Mouse (Mus musculus) intestine, embryonic 14.5 days (tissue): Measurements from ENCODE around the gene Nt5c1a. TPM values are rescaled to one million over a fixed set of nuclear protein-coding genes. Genes with fewer than 3 reads are reported as not detected.
A peak's percentile ranks its signal among the peaks of the same experiment; 100 is the strongest.

ENCODE experiments used
- ATAC-seq: fragments of 200-750 bp; cut with Nextera tagmentation; replicated peaks from 2 replicates; pipeline ENCODE4 v1.8.0; 2017; ENCODE audit warnings: low read depth, moderate number of reproducible peaks, moderate TSS enrichment, moderate library complexity; ENCODE audit not compliant: low FRiP score, low TSS enrichment
- DNase-seq: peaks from one replicate; pipeline ENCODE4 v3.0.0-alpha.2; 2018; ENCODE audit warnings: low spot score
- H3K27ac ChIP-seq: fragments of 300-500 bp; sonication (generic); 2 replicates; pipeline ENCODE4 v1.5.1; 2014; ENCODE audit warnings: low read depth, mild to moderate bottlenecking, control low read depth
- H3K27me3 ChIP-seq: fragments of 300-500 bp; sonication (generic); replicated peaks from 2 replicates; pipeline ENCODE4 v1.6.1; 2014; ENCODE audit warnings: low read length, control low read depth; ENCODE audit not compliant: control insufficient read depth, insufficient read depth
- H3K36me3 ChIP-seq: fragments of 300-500 bp; sonication (generic); 2 replicates; pipeline ENCODE4 v1.6.1; 2014; ENCODE audit warnings: low read length, control low read depth; ENCODE audit not compliant: control insufficient read depth, insufficient read depth
- H3K4me1 ChIP-seq: fragments of 300-500 bp; sonication (generic); replicated peaks from 2 replicates; pipeline ENCODE4 v1.6.1; 2014; ENCODE audit warnings: low read length, control low read depth, mixed read lengths; ENCODE audit not compliant: control insufficient read depth, insufficient read depth
- H3K4me2 ChIP-seq: fragments of 300-500 bp; sonication (generic); 2 replicates; pipeline ENCODE4 v1.6.1; 2014; ENCODE audit warnings: low read length
- H3K4me3 ChIP-seq: fragments of 300-500 bp; sonication (generic); 2 replicates; pipeline ENCODE4 v1.5.1; 2014; ENCODE audit warnings: low read depth, low read length, control low read depth, mixed read lengths
- H3K9ac ChIP-seq: fragments of 300-500 bp; sonication (generic); 2 replicates; pipeline ENCODE4 v1.6.1; 2014; ENCODE audit warnings: mild to moderate bottlenecking, low read length
- H3K9me3 ChIP-seq: fragments of 300-500 bp; sonication (generic); 2 replicates; pipeline ENCODE4 v1.6.1; 2016; ENCODE audit warnings: low read length, control low read depth; ENCODE audit not compliant: control insufficient read depth
- WGBS: fragments of 180-500 bp; shearing (Covaris S2); extraction: QIAGEN DNeasy Blood & Tissue Kit; methylation state at CpG from one replicate; pipeline ENCODE4 v1.1.7; 2014; 5-methylcytosine and 5-hydroxymethylcytosine counted together
- polyA plus RNA-seq: library from polyadenylated mRNA; unstranded; fragments of >200 nt; fragmentation: Nextera tagmentation; extraction: Ambion mirVana; gene quantifications from 2 replicates; pipeline ENCODE4 v1.2.1, GENCODE M21; 2014

Gene Nt5c1a
- polyA plus RNA-seq, 1 experiment from 2014 or later, result not detected

DNA sequence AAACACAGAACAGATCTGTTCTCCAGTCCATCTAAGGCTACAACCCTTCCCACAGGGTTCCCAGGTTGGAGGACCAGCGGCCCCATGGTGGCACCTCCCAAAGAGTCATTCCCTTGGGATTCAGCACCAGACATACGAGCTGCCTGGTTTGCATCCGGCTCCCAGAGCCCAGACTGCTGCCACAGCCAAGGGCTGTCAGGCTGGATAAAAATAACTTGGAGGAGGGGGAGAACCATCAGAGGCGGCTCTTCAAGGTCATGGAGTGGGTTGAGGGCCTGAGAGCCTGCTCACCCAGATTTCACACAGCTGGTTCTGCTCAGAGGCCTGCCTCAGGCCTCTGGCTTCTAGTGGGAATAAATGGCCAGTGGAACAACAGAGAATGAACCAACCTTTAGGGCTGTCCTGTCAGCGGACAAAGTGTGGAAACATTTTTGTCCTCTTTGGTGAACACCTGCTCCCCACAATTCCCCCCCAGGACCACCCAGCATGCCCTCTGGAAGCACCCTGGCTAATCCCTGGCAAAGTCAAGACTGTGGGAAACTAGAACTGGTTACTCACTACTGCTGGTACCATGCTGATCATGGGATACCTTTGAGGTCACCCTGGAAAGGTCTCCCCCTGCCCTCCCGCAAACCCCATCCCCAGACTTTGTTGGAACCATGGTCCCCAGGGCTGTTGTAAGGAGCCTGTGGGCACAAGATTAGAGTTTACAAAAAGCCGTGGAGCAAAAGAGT is 46.0 kb downstream of the Nt5c1a start:
- no peaks in the 10 kb centered on the region for H3K27me3 ChIP-seq
- H3K9me3 ChIP-seq, result no peaks in the 10 kb centered on the region
- WGBS, result 34% methylated on average over 7 of the region's 7 CpGs
- no peak overlapping the region for H3K4me2 ChIP-seq
- H3K36me3 ChIP-seq, result no peaks in the 10 kb centered on the region
- no peak overlapping the region for H3K4me3 ChIP-seq
- ATAC-seq (peak; percentile 72), DNase-seq (no peak)
- H3K9ac ChIP-seq, result no peak overlapping the region
- H3K4me1 ChIP-seq, result peaks cover 17% of the 10 kb centered on the region
- peak overlapping the region; percentile 49; the same call in 1 of the 2 replicates for H3K27ac ChIP-seq

- 68% methylated on average over 7 of the region's 7 CpGs for WGBS
- no peak for ATAC-seq
Observed at GRCm38 (mm10) chr4:123248971-123249567, 47.8 kb downstream of the Nt5c1a start.

GRCm38 (mm10) chr4:123252214-123252613 is 50.9 kb downstream of the Nt5c1a start:
- ATAC-seq, result no peak
- Histone ChIP-seq H3K27me3 (no peaks in the 10 kb centered on the region), H3K4me3 (no peak overlapping the region), H3K4me2 (no peak overlapping the region), H3K27ac (no peak overlapping the region), H3K9me3 (no peaks in the 10 kb centered on the region), H3K4me1 (peaks cover 13% of the 10 kb centered on the region), H3K9ac (no peak overlapping the region), H3K36me3 (no peaks in the 10 kb centered on the region)
- no peak for DNase-seq
- WGBS, result 79% methylated on average over 5 of the region's 5 CpGs

More at GRCm38 (mm10) chr4:123248971-123249567, 47.8 kb downstream of the Nt5c1a start:
- H3K9ac ChIP-seq, result no peak overlapping the region
- no peak overlapping the region for H3K4me2 ChIP-seq
- DNase-seq, result no peak
- no peaks in the 10 kb centered on the region for H3K27me3 ChIP-seq
- H3K4me3 ChIP-seq, result no peak overlapping the region
- no peaks in the 10 kb centered on the region for H3K9me3 ChIP-seq
- no peaks in the 10 kb centered on the region for H3K36me3 ChIP-seq
- no peak overlapping the region for H3K27ac ChIP-seq
- H3K4me1 ChIP-seq, result peaks cover 17% of the 10 kb centered on the region

GRCm38 (mm10) chr4:123254617-123255016 is 53.3 kb downstream of the Nt5c1a start:
- Histone ChIP-seq H3K4me3 (no peak overlapping the region), H3K9me3 (no peaks in the 10 kb centered on the region), H3K27me3 (no peaks in the 10 kb centered on the region), H3K4me2 (no peak overlapping the region), H3K9ac (no peak overlapping the region), H3K36me3 (no peaks in the 10 kb centered on the region), H3K27ac (no peak overlapping the region), H3K4me1 (peaks cover 6% of the 10 kb centered on the region)
- ATAC-seq, result peak; percentile 45; the same call in 1 of the 2 replicates
- WGBS, result 14% methylated on average over 5 of the region's 5 CpGs
- no peak for DNase-seq

DNA sequence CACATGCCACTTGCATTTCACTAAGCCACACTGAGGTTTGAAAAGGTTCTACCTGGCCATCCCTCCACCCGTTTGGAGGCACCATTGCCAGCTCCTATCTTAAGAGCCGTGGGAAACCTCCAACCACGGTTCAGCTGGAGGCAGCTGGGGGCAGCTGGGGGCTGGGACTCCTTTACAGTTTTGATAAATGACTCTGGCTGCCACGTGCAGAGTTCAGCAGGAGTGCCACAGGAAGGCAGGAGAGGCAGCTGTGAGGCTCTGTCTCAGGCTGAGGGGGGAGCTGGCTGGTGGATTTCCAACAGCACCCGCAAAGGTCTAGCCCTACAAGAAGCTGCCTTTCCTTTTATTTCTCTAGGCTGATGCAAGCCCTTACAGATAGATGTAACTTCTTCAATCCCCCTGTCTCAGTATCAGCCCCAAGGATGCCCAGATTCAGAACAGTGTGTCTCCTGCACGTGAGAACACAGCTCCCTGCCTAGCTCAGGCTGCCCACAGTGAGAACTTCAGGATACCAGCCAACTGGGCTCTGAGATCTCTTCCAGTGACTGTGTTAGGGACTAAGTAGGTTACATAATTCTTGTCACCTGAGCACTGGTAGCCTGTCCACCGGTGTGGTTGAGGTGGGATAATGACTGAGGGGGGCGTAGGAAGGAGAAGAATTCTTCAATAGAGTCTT is 58.9 kb downstream of the Nt5c1a start:
- Histone ChIP-seq H3K27ac (peak overlapping the region; percentile 47; the same call in 1 of the 2 replicates), H3K36me3 (no peaks in the 10 kb centered on the region), H3K9ac (no peak overlapping the region), H3K4me1 (peaks cover 16% of the 10 kb centered on the region), H3K27me3 (no peaks in the 10 kb centered on the region), H3K9me3 (no peaks in the 10 kb centered on the region), H3K4me3 (no peak overlapping the region), H3K4me2 (peak overlapping the region; percentile 22; the same call in 1 of the 2 replicates)
- 20% methylated on average over 8 of the region's 8 CpGs for WGBS
- ATAC-seq (peak; percentile 79), DNase-seq (peak; percentile 78)

GRCm38 (mm10) chr4:123261721-123262401 is 60.6 kb downstream of the Nt5c1a start, which contains the start of gene Pabpc4:
Pabpc4 (plus strand) TSS chr4:123262351.
- Histone ChIP-seq H3K36me3 (no peaks in the 10 kb centered on the region), H3K9me3 (no peaks in the 10 kb centered on the region), H3K4me3 (no peak within 1 kb of the TSS), H3K27ac (no peak within 1 kb of the TSS), H3K4me1 (peaks cover 16% of the 10 kb centered on the region), H3K9ac (no peak within 1 kb of the TSS), H3K4me2 (no peak within 1 kb of the TSS), H3K27me3 (no peaks in the 10 kb centered on the region)
- ATAC-seq, result no peak
- DNase-seq, result no peak
- 61% methylated on average over 5 of the region's 5 CpGs for WGBS

Other genes with a start within 250 kb of the Nt5c1a start
- gene Mfsd2a, start 240.3 kb upstream of the Nt5c1a start, polyA plus RNA-seq, result 2.1 TPM in 2 replicates
- 14.0 and 15.1 TPM in 2 replicates for gene Mycl, start 205.9 kb upstream of the Nt5c1a start, polyA plus RNA-seq
- 17.8 and 18.0 TPM in 2 replicates for gene Trit1, start 184.9 kb upstream of the Nt5c1a start, polyA plus RNA-seq
- 0.35 and 0.63 TPM in 2 replicates for gene Bmp8b, start 96.3 kb upstream of the Nt5c1a start, polyA plus RNA-seq
- 0.15 TPM in 1 of 2 replicates, not detected in the other for gene Oxct2b, start 85.2 kb upstream of the Nt5c1a start, polyA plus RNA-seq
- 111 and 112 TPM in 2 replicates for gene Ppie, start 61.6 kb upstream of the Nt5c1a start, polyA plus RNA-seq
- 7.5 and 7.8 TPM in 2 replicates for gene Hpcal4, start 18.3 kb upstream of the Nt5c1a start, polyA plus RNA-seq
- 16.0 and 16.8 TPM in 2 replicates for gene Heyl, start 32.1 kb downstream of the Nt5c1a start, polyA plus RNA-seq
- 72.1 and 72.2 TPM in 2 replicates for gene Pabpc4, start 60.8 kb downstream of the Nt5c1a start, polyA plus RNA-seq
- gene Oxct2a, start 122.1 kb downstream of the Nt5c1a start, polyA plus RNA-seq, result not detected in 2 replicates
- gene Bmp8a, start 141.7 kb downstream of the Nt5c1a start, polyA plus RNA-seq, result 0.12 and 0.19 TPM in 2 replicates